Mouse (Mus musculus) heart, postnatal 0 days (tissue): ENCODE measurements at regions not wholly inside any gene's neighbourhood (a gene's known extent, or its start where the extent isn't known, plus 50 kb on each side); places are given as distances from the start of the nearest gene placed in this dataset.

Experiments
- ATAC-seq: fragments of 200-750 bp; cut with Nextera tagmentation; 2 replicates; pipeline ENCODE4 v1.8.0; 2017; ENCODE audit warnings: low read depth, moderate number of reproducible peaks, moderate library complexity; ENCODE audit not compliant: insufficient read depth
- DNase-seq: peaks from one replicate; pipeline ENCODE4 v3.0.0-alpha.2; 2016; ENCODE audit warnings: low spot score
- H3K27ac ChIP-seq: fragments of 300-500 bp; sonication (generic); 2 replicates; pipeline ENCODE4 v1.5.1; 2014; ENCODE audit warnings: low read depth, mild to moderate bottlenecking
- H3K27me3 ChIP-seq: fragments of 300-500 bp; sonication (generic); 2 replicates; pipeline ENCODE4 v1.6.1; 2014; ENCODE audit warnings: low read length, mixed read lengths; ENCODE audit not compliant: control insufficient read depth, insufficient read depth
- H3K36me3 ChIP-seq: fragments of 300-500 bp; sonication (generic); replicated peaks from 2 replicates; pipeline ENCODE4 v1.6.1; 2014; ENCODE audit warnings: low read length, mixed read lengths; ENCODE audit not compliant: control insufficient read depth, insufficient read depth
- H3K4me1 ChIP-seq: fragments of 300-500 bp; sonication (generic); 2 replicates; pipeline ENCODE4 v1.6.1; 2014; ENCODE audit warnings: antibody characterized with exemption; ENCODE audit not compliant: control insufficient read depth, insufficient read depth
- H3K4me2 ChIP-seq: fragments of 300-500 bp; sonication (generic); 2 replicates; pipeline ENCODE4 v1.6.1; 2014; ENCODE audit warnings: low read depth, mild to moderate bottlenecking, low read length, moderate library complexity
- H3K4me3 ChIP-seq: fragments of 300-500 bp; sonication (generic); 2 replicates; pipeline ENCODE4 v1.5.1; 2014; ENCODE audit warnings: low read depth, low read length
- H3K9ac ChIP-seq: fragments of 300-500 bp; sonication (generic); replicated peaks from 2 replicates; pipeline ENCODE4 v1.6.1; 2014; ENCODE audit warnings: low read depth, low read length, mixed read lengths
- H3K9me3 ChIP-seq: fragments of 300-500 bp; sonication (generic); replicated peaks from 2 replicates; pipeline ENCODE4 v1.6.1; 2016; ENCODE audit warnings: low read length; ENCODE audit not compliant: control insufficient read depth
- CTCF ChIP-seq: IDR thresholded peaks from 2 replicates; pipeline ENCODE4 v1.5.1; 2016; ENCODE audit warnings: antibody characterized with exemption, control low read depth, low read depth
- EP300 ChIP-seq: IDR thresholded peaks from 2 replicates; pipeline ENCODE4 v1.6.1; 2016; ENCODE audit warnings: antibody characterized with exemption, low read depth
- WGBS: fragments of 180-500 bp; shearing (Covaris S2); extraction: QIAGEN DNeasy Blood & Tissue Kit; methylation state at CpG from one replicate; pipeline ENCODE4 v1.1.7; 2014; 5-methylcytosine and 5-hydroxymethylcytosine counted together

DNA sequence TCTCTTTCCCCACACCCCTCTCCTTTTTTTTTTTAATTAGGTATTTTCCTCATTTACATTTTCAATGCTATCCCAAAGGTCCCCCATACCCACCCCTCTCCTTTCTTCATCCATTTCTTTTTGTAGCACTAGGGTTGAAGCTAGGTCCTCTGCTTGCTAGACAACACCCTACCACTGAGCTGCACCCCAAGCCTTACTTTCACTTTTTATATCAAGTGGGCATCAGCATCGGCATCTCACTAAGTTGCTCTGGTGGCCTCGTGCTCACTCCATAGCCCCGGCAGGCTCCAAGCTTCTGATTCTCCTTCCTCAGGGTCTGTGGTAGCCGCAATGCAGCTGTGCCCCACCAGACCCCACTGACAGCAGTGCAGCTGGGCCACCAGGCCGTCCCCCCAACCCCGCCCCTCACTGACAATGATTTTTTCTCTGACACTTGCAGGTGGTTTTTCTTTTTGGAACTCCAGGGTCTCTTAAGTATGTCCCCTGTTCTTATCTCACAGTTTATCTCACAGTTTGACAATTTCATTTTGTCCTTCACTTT is 77.5 kb downstream of the Nufip1 start:
- Histone ChIP-seq H3K9ac (no peak overlapping the region), H3K27me3 (no peaks in the 10 kb centered on the region), H3K36me3 (no peaks in the 10 kb centered on the region), H3K4me2 (no peak overlapping the region), H3K4me1 (0 out of 2 replicates have a peak, but pooled peaks cover 6% of the 10 kb centered on the region), H3K27ac (no peak overlapping the region), H3K9me3 (no peaks in the 10 kb centered on the region), H3K4me3 (no peak overlapping the region)
- no peak for DNase-seq
- TF ChIP-seq CTCF (no peak), EP300 (no peak)
- WGBS, result 77% methylated on average over 6 of the region's 6 CpGs
- no peak for ATAC-seq

DNA sequence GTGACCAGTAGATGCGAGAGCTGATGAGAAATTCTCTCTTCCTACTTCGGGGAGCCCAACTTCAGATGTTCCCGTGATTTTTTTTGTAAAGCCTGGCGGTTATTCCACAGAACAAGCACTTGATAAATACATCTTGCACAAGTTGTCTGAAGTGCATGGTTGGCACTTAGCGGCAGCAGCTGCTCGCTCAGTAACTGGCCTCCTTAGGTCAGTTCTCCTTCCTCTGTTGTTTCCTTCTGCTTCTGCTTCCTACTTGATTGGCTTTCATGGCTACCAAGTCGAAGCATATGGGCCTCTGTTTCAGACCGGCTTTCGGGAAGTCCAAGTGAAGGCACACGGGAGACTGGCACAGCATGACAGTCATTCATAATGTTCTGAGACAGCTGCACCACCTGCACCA is 84.6 kb downstream of the Nufip1 start:
- 77% methylated on average over 10 of the region's 10 CpGs for WGBS
- ATAC-seq (no peak), DNase-seq (no peak)
- no peaks in the 10 kb centered on the region for H3K36me3 ChIP-seq
- no peak overlapping the region for H3K4me2 ChIP-seq
- no peak overlapping the region for H3K27ac ChIP-seq
- no peak overlapping the region for H3K4me3 ChIP-seq
- no peak overlapping the region for H3K9ac ChIP-seq
- no peaks in the 10 kb centered on the region for H3K4me1 ChIP-seq
- no peak for TF ChIP-seq CTCF
- TF ChIP-seq EP300, result no peak
- H3K27me3 ChIP-seq, result no peaks in the 10 kb centered on the region
- no peaks in the 10 kb centered on the region for H3K9me3 ChIP-seq

DNA sequence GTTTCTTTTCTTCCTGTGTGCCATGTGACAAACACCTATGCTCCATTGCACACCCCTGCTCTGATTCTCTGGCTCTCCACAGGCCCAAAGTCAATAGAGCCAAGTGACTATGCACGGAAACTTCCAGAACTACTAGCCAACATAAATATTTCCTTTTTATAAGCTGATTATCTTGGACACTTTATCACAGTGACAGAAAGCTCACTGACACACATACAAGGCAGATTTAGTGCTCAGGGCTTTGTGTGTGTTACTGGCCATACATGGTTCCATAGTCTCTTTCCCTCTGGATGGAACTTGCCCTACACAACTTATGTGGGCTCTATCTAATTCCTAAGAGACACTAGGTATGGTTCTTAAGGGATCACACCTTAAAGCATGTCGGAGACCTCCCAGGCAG is 86.7 kb downstream of the Nufip1 start:
- ATAC-seq (no peak), DNase-seq (no peak)
- Histone ChIP-seq H3K9me3 (no peaks in the 10 kb centered on the region), H3K27me3 (no peaks in the 10 kb centered on the region), H3K27ac (no peak overlapping the region), H3K36me3 (no peaks in the 10 kb centered on the region), H3K9ac (no peak overlapping the region), H3K4me3 (no peak overlapping the region), H3K4me2 (no peak overlapping the region), H3K4me1 (no peaks in the 10 kb centered on the region)
- no peak for TF ChIP-seq CTCF
- no peak for TF ChIP-seq EP300
- WGBS, result 61% methylated on average over 2 of the region's 2 CpGs

DNA sequence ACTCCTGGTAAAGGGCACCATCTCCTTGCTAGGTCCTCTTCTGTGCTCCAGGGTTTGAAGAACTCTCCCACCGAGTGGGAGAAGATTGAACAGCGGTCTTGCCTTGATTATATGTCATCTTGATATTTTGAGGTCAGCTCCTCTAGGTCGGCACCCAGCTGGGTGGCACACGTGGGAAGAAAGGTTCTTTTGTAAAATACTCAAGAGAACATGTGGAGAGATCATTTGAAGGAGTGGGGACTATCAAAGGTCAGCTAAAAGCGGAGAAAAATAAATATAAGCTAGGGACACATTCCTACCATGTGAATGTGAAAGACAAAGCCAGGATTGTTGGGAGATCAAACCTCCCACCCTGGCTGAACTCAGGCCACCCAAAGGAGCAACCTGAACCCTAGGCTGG is 87.7 kb downstream of the Nufip1 start:
- H3K27ac ChIP-seq, result no peak overlapping the region
- no peaks in the 10 kb centered on the region for H3K9me3 ChIP-seq
- WGBS, result 65% methylated on average over 5 of the region's 5 CpGs
- H3K4me2 ChIP-seq, result no peak overlapping the region
- ATAC-seq, result no peak
- no peaks in the 10 kb centered on the region for H3K27me3 ChIP-seq
- no peaks in the 10 kb centered on the region for H3K36me3 ChIP-seq
- DNase-seq, result no peak
- no peak overlapping the region for H3K9ac ChIP-seq
- H3K4me3 ChIP-seq, result no peak overlapping the region
- no peaks in the 10 kb centered on the region for H3K4me1 ChIP-seq
- no peak for TF ChIP-seq CTCF
- TF ChIP-seq EP300, result no peak

DNA sequence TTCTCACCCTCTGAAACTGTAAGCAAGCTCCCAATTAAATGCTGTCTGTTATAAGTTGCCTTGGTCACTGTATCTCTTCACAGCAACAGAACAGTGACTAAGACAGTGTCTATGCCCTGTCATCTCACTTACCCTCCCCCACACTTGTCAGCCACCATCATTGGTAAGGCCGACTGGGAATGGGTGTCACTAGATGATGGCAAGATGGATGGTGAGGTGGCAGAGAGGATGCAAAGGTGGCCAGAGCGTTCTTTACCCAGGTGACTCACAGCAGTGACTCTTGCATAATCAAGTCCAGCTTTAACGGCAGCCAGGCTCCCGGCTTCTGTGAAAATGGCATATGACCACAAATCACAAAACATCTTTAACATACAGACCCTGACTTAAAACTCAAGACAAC is 91.9 kb downstream of the Nufip1 start:
- Histone ChIP-seq H3K9me3 (no peaks in the 10 kb centered on the region), H3K4me3 (no peak overlapping the region), H3K36me3 (no peaks in the 10 kb centered on the region), H3K4me2 (no peak overlapping the region), H3K9ac (no peak overlapping the region), H3K27me3 (no peaks in the 10 kb centered on the region), H3K4me1 (no peaks in the 10 kb centered on the region), H3K27ac (no peak overlapping the region)
- WGBS, result 92% methylated on average over 4 of the region's 4 CpGs
- DNase-seq (no peak), ATAC-seq (no peak)
- no peak for TF ChIP-seq CTCF
- TF ChIP-seq EP300, result no peak

DNA sequence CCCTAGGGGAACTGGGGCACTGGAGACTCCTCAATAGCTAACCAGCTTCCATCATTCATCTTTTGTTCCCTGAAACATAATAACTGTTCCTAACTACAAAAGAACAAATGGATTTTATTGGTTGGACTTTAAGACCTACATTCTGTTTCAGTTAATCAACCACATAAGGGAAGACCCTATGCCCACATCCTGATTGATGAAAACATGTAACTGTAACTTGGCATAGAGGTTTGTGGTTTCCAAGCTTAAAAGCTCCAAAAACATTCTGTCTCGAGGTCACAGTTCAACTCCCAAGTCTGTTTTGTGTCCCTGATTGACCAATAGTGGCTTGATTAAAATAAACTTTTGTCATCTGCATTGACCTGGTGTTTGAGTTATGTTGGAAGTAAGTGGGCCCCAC is 92.4 kb downstream of the Nufip1 start:
- no peak overlapping the region for H3K27ac ChIP-seq
- no peaks in the 10 kb centered on the region for H3K27me3 ChIP-seq
- ATAC-seq (no peak), DNase-seq (no peak)
- no peaks in the 10 kb centered on the region for H3K36me3 ChIP-seq
- H3K4me3 ChIP-seq, result no peak overlapping the region
- H3K4me2 ChIP-seq, result no peak overlapping the region
- H3K9me3 ChIP-seq, result no peaks in the 10 kb centered on the region
- TF ChIP-seq EP300, result no peak
- no peak for TF ChIP-seq CTCF
- H3K9ac ChIP-seq, result no peak overlapping the region
- 58% methylated on average over 1 of the region's 1 CpGs for WGBS
- H3K4me1 ChIP-seq, result no peaks in the 10 kb centered on the region
